Mouse (Mus musculus) liver, embryonic 14.5 days (tissue): ENCODE results near the gene Adgrl2.

Source experiments
- CTCF ChIP-seq: IDR thresholded peaks from 2 replicates; pipeline ENCODE4 v1.5.1; 2016; ENCODE audit warnings: antibody characterized with exemption, low read depth, control low read depth
- EP300 ChIP-seq: IDR thresholded peaks from 2 replicates; pipeline ENCODE4 v1.6.1; 2016; ENCODE audit warnings: antibody characterized with exemption, low read depth

DNA sequence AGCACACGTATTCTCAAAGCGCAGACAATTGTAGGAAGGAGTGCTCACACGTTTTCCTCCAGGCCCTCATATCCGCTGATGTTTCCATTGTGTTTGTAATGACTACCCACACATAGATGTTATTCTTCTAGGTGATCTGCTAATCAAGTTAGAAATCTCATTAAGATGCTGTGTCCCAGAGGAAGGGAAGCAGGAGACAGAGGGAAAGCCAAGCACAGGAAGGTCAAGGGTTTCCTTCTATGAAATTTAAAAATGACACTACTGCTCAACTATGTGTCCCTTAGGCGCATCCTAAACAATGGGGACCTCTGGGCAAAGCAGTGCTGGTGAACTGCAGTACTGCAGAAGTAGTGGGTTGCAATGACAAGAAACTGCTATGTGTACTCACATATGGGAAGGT, 102.5 kb downstream of the Adgrl2 start:
- TF ChIP-seq CTCF: no peak
- no peak for TF ChIP-seq EP300
